Mouse (Mus musculus): ENCODE data around the gene Ddias. TPM values are rescaled to one million over a fixed set of nuclear protein-coding genes. Genes with fewer than 3 reads are reported as not detected.

The Ddias gene
- polyA plus RNA-seq, 1 experiment from 2014 or later = 9.0 TPM

DNA sequence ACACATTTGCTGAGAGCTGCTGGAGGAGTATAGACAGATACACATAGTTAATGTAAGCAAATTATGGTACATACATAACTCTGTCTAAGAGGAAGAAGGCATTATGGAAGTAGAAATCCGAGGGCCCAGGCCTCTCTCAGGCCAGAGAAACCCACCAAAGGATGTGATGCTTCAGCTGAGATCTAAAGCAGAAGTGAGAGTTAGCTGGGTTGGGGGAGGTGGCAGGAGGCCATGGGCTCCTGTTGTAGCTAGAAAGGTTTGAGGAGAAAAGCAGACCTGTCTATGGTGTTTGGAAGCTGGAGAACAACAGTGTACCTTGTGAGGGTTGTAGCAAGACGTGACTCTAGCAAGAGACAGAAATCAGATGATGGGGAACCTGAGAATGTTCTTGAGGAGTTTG is 56.8 kb downstream of the Ddias start:
- no peak for ATAC-seq (ENCODE audit: insufficient number of reproducible peaks, insufficient read depth, low FRiP score, low read depth)
- H3K4me3 ChIP-seq (ENCODE audit: control insufficient read depth in 1 of 2, insufficient read depth in 1 of 2, low read depth in 1 of 2, low read length in 2 of 2) = no peak overlapping the region
- H3K36me3 ChIP-seq (ENCODE audit: control insufficient read depth, insufficient read depth, low read length) = no peaks in the 10 kb centered on the region
- 75% methylated on average over 2 of the region's 2 CpGs for WGBS
- no peak overlapping the region for H3K4me2 ChIP-seq (ENCODE audit: low read length)
- H3K27me3 ChIP-seq (ENCODE audit: control insufficient read depth, insufficient read depth, low read length) = no peaks in the 10 kb centered on the region
- no peaks in the 10 kb centered on the region for H3K9me3 ChIP-seq (ENCODE audit: control insufficient read depth, low read length)
- peaks cover 0 to 4% of the 10 kb centered on the region in 2 experiments; a peak in 1 of 4 replicates for H3K4me1 ChIP-seq (ENCODE audit: control insufficient read depth in 2 of 2, insufficient read depth in 2 of 2, low read length in 2 of 2)
- H3K27ac ChIP-seq (replicated peaks in 1 of 2; ENCODE audit: control insufficient read depth in 1 of 2, insufficient read depth in 1 of 2, low read depth in 2 of 2, low read length in 2 of 2) = no peak overlapping the region
- no peak overlapping the region for H3K9ac ChIP-seq (ENCODE audit: low read length)

DNA sequence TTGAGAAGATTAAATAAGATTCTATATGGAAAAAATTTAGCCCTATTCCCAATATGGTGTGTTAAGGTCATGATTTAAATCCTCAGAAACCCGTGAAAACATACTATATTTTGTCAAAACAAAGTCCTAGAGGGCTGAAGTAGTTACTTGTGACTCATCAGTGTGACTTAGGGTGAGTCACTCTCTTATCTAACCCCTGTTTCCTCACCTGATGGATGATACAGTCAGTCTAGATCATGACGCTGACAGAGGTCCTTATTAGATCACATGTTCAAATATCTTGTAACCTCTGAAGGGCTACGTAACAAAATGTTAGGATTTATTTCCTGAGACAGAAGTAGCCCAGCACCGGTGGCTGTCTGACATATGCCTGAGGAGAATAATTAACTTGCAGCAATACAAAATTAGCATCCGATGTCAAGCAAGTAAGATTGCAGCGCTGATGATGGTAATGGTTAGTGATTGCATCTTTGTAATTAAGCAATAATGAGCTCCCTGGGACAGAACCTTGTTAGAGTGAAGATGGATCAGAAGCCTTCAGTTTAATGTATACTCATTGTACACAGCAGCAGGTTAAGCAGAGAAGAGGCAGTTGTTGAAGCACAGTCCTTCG is 62.3 kb downstream of the Ddias start:
- Histone ChIP-seq H3K27me3 (ENCODE audit: control insufficient read depth, insufficient read depth, low read length) (no peaks in the 10 kb centered on the region), H3K9me3 (ENCODE audit: control insufficient read depth, low read length) (no peaks in the 10 kb centered on the region), H3K27ac (replicated peaks in 1 of 2; ENCODE audit: control insufficient read depth in 1 of 2, insufficient read depth in 1 of 2, low read depth in 2 of 2, low read length in 2 of 2) (no peak overlapping the region), H3K36me3 (ENCODE audit: control insufficient read depth, insufficient read depth, low read length) (no peaks in the 10 kb centered on the region), H3K4me1 (ENCODE audit: control insufficient read depth in 2 of 2, insufficient read depth in 2 of 2, low read length in 2 of 2) (no peaks in the 10 kb centered on the region), H3K9ac (ENCODE audit: low read length) (no peak overlapping the region), H3K4me2 (ENCODE audit: low read length) (no peak overlapping the region), H3K4me3 (ENCODE audit: control insufficient read depth in 1 of 2, insufficient read depth in 1 of 2, low read depth in 1 of 2, low read length in 2 of 2) (no peak overlapping the region)
- no peak for ATAC-seq (ENCODE audit: insufficient number of reproducible peaks, insufficient read depth, low FRiP score, low read depth)
- 74% methylated on average over 7 of the region's 7 CpGs for WGBS

Other genes with a start within 250 kb of the Ddias start
- 2.6 and 3.2 TPM in 2 replicates for gene Ankrd42, start 237.1 kb downstream of the Ddias start, polyA plus RNA-seq (2014; fragmentation: Nextera tagmentation; extraction: Ambion mirVana)
- 12.8 and 14.0 TPM in 2 replicates for gene Pcf11, start 204.3 kb downstream of the Ddias start, polyA plus RNA-seq (2014; fragmentation: Nextera tagmentation; extraction: Ambion mirVana)
- 6.6 and 7.5 TPM in 2 replicates for gene Rab30, start 132.6 kb downstream of the Ddias start, polyA plus RNA-seq (2014; fragmentation: Nextera tagmentation; extraction: Ambion mirVana)
- 23.9 and 24.0 TPM in 2 replicates for gene Prcp, start 223 bp upstream of the Ddias start, polyA plus RNA-seq (2014; fragmentation: Nextera tagmentation; extraction: Ambion mirVana)
- gene Fam181b, start 205.6 kb upstream of the Ddias start, polyA plus RNA-seq (2014; fragmentation: Nextera tagmentation; extraction: Ambion mirVana) = 2.9 and 3.1 TPM in 2 replicates

All from heart, embryonic 14.5 days (tissue).